Mouse (Mus musculus) intestine, embryonic 15.5 days (tissue): Measurements from ENCODE around the gene Cdk15. TPM values are rescaled to one million over a fixed set of nuclear protein-coding genes. Genes with fewer than 3 reads are reported as not detected.

Source experiments
- ATAC-seq: fragments of 200-750 bp; cut with Nextera tagmentation; 2 replicates; pipeline ENCODE4 v1.8.0; 2017; ENCODE audit warnings: moderate TSS enrichment, moderate library complexity
- H3K27ac ChIP-seq: fragments of 300-500 bp; sonication (generic); 2 replicates; pipeline ENCODE4 v1.5.1; 2015; ENCODE audit warnings: mild to moderate bottlenecking, inconsistent platforms
- H3K27me3 ChIP-seq: fragments of 300-500 bp; sonication (generic); replicated peaks from 2 replicates; pipeline ENCODE4 v1.6.1; 2015; ENCODE audit warnings: inconsistent platforms
- H3K36me3 ChIP-seq: fragments of 300-500 bp; sonication (generic); 2 replicates; pipeline ENCODE4 v1.6.1; 2015; ENCODE audit warnings: inconsistent platforms
- H3K4me1 ChIP-seq: fragments of 300-500 bp; sonication (generic); replicated peaks from 2 replicates; pipeline ENCODE4 v1.6.1; 2015; ENCODE audit warnings: inconsistent platforms
- H3K4me2 ChIP-seq: fragments of 300-500 bp; sonication (generic); replicated peaks from 2 replicates; pipeline ENCODE4 v1.6.1; 2015; ENCODE audit warnings: mild to moderate bottlenecking, inconsistent platforms
- H3K4me3 ChIP-seq: fragments of 300-500 bp; sonication (generic); replicated peaks from 2 replicates; pipeline ENCODE4 v1.5.1; 2015; ENCODE audit warnings: inconsistent platforms
- H3K9ac ChIP-seq: fragments of 300-500 bp; sonication (generic); 2 replicates; pipeline ENCODE4 v1.6.1; 2015; ENCODE audit warnings: inconsistent platforms
- H3K9me3 ChIP-seq: fragments of 300-500 bp; sonication (generic); 2 replicates; pipeline ENCODE4 v1.6.1; 2016; ENCODE audit warnings: inconsistent platforms
- WGBS: fragments of 180-500 bp; shearing (Covaris S2); methylation state at CpG from one replicate; pipeline ENCODE4 v1.1.7; 2015; 5-methylcytosine and 5-hydroxymethylcytosine counted together
- polyA plus RNA-seq: library from polyadenylated mRNA; unstranded; fragments of >200 nt; fragmentation: Nextera tagmentation; extraction: Ambion mirVana; gene quantifications from 2 replicates; pipeline ENCODE4 v1.2.1, GENCODE M21; 2015

The Cdk15 gene
- polyA plus RNA-seq, 1 experiment from 2014 or later: 0.20 TPM

- no peak overlapping the region for H3K27ac ChIP-seq
- 70% methylated on average over 8 of the region's 8 CpGs for WGBS
- ATAC-seq: no peak
- H3K4me3 ChIP-seq: no peak overlapping the region
- no peak overlapping the region for H3K4me2 ChIP-seq
- no peaks in the 10 kb centered on the region for H3K36me3 ChIP-seq
- no peaks in the 10 kb centered on the region for H3K9me3 ChIP-seq
- H3K9ac ChIP-seq: no peak overlapping the region
- H3K4me1 ChIP-seq: no peaks in the 10 kb centered on the region
- no peaks in the 10 kb centered on the region for H3K27me3 ChIP-seq
Measured at GRCm38 (mm10) chr1:59287733-59288132, 31.0 kb downstream of the Cdk15 start.

- Histone ChIP-seq H3K27ac (no peak overlapping the region), H3K4me3 (no peak overlapping the region), H3K9me3 (no peaks in the 10 kb centered on the region), H3K27me3 (no peaks in the 10 kb centered on the region), H3K4me1 (no peaks in the 10 kb centered on the region), H3K4me2 (no peak overlapping the region), H3K9ac (no peak overlapping the region), H3K36me3 (no peaks in the 10 kb centered on the region)
- ATAC-seq: no peak
- WGBS: 41% methylated on average over 2 of the region's 2 CpGs
Measured at GRCm38 (mm10) chr1:59291652-59292051, 34.9 kb downstream of the Cdk15 start.

DNA sequence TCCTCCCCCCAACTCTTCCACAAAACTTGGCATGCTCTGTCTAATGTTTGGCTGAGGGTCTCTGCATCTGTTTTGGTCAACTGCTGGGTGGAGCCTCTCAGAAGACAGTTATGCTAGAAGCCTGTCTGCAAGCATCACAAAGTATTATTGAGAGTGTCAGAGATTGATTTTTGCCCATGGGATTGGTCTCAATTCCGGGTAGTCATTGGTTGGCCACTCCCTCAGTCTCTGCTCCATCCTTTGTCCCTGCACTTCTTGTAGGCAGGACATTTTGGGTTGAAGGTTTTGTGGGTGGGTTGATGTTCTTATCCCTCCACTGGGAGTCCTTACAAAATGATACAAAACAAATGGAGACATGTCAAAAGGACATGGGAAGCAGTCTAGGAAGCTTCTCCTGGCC lies 39.1 kb downstream of the Cdk15 start:
- 67% methylated on average over 1 of the region's 1 CpGs for WGBS
- no peak overlapping the region for H3K9ac ChIP-seq
- no peaks in the 10 kb centered on the region for H3K36me3 ChIP-seq
- H3K27me3 ChIP-seq: no peaks in the 10 kb centered on the region
- no peak overlapping the region for H3K4me2 ChIP-seq
- H3K4me3 ChIP-seq: no peak overlapping the region
- no peaks in the 10 kb centered on the region for H3K4me1 ChIP-seq
- ATAC-seq: no peak
- no peak overlapping the region for H3K27ac ChIP-seq
- H3K9me3 ChIP-seq: no peaks in the 10 kb centered on the region

- Histone ChIP-seq H3K9ac (no peak overlapping the region), H3K9me3 (no peaks in the 10 kb centered on the region), H3K4me2 (no peak overlapping the region), H3K36me3 (no peaks in the 10 kb centered on the region), H3K4me1 (no peaks in the 10 kb centered on the region), H3K27me3 (no peaks in the 10 kb centered on the region), H3K27ac (no peak overlapping the region), H3K4me3 (no peak overlapping the region)
- WGBS: 78% methylated on average over 3 of the region's 3 CpGs
- no peak for ATAC-seq
Measured at GRCm38 (mm10) chr1:59297167-59297566, 40.5 kb downstream of the Cdk15 start.

- H3K4me3 ChIP-seq: no peak overlapping the region
- H3K4me2 ChIP-seq: no peak overlapping the region
- H3K36me3 ChIP-seq: no peaks in the 10 kb centered on the region
- no peak for ATAC-seq
- H3K9me3 ChIP-seq: no peaks in the 10 kb centered on the region
- no peaks in the 10 kb centered on the region for H3K27me3 ChIP-seq
- no peaks in the 10 kb centered on the region for H3K4me1 ChIP-seq
- no peak overlapping the region for H3K27ac ChIP-seq
- 39% methylated on average over 9 of the region's 9 CpGs for WGBS
- H3K9ac ChIP-seq: no peak overlapping the region
Measured at GRCm38 (mm10) chr1:59298491-59299090, 41.9 kb downstream of the Cdk15 start.

- H3K9me3 ChIP-seq: no peaks in the 10 kb centered on the region
- H3K27me3 ChIP-seq: no peaks in the 10 kb centered on the region
Measured at GRCm38 (mm10) chr1:59307310-59307709, 50.6 kb downstream of the Cdk15 start.

DNA sequence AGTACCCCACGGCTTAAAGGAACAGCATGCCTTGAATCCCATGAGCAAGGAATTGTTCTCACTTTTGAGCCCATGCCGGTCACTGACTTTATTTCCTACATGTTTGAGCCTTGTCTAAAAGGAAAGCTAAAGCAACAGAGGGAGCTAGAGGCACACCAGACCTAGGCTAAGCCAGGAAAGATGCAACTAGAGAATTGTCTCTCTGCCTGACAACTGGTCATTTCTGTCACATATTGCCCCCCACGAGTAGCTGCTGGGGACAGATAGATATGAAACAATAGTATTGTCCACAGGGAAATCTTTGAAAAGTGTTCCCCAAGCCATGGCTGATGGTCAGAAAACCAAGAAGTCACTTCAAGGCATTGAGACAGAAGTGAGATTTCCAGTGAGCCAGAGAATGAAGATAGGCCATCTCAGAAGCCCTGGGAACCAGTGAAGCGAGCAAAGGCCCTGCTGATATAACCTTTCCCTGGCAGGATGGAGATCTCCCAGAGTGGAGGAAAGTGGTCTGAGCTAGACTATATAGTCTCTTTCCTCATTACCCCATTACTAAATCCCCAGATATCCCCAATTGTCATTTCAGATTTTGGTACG lies 54.7 kb downstream of the Cdk15 start:
- no peak overlapping the region for H3K4me3 ChIP-seq
- no peaks in the 10 kb centered on the region for H3K9me3 ChIP-seq
- no peak overlapping the region for H3K27ac ChIP-seq
- H3K4me1 ChIP-seq: peaks cover 7% of the 10 kb centered on the region; the same call in 1 of the 2 replicates
- no peaks in the 10 kb centered on the region for H3K27me3 ChIP-seq
- H3K36me3 ChIP-seq: no peaks in the 10 kb centered on the region
- no peak overlapping the region for H3K4me2 ChIP-seq
- no peak for ATAC-seq
- no peak overlapping the region for H3K9ac ChIP-seq
- 68% methylated on average over 5 of the region's 5 CpGs for WGBS

More at GRCm38 (mm10) chr1:59307310-59307709, 50.6 kb downstream of the Cdk15 start:
- Histone ChIP-seq H3K4me1 (no peaks in the 10 kb centered on the region), H3K4me3 (no peak overlapping the region), H3K9ac (no peak overlapping the region), H3K4me2 (no peak overlapping the region), H3K36me3 (no peaks in the 10 kb centered on the region), H3K27ac (no peak overlapping the region)
- no peak for ATAC-seq
- 82% methylated on average over 5 of the region's 5 CpGs for WGBS

GRCm38 (mm10) chr1:59312187-59313153 lies 55.8 kb downstream of the Cdk15 start:
- H3K4me1 ChIP-seq: peaks cover 10% of the 10 kb centered on the region; the same call in 1 of the 2 replicates
- H3K4me3 ChIP-seq: no peak overlapping the region
- H3K36me3 ChIP-seq: no peaks in the 10 kb centered on the region
- no peaks in the 10 kb centered on the region for H3K9me3 ChIP-seq
- no peak for ATAC-seq
- H3K4me2 ChIP-seq: no peak overlapping the region
- whole genome bisulfite sequencing: 69% methylated on average over 10 of the region's 10 CpGs
- no peak overlapping the region for H3K9ac ChIP-seq
- H3K27ac ChIP-seq: no peak overlapping the region
- no peaks in the 10 kb centered on the region for H3K27me3 ChIP-seq

DNA sequence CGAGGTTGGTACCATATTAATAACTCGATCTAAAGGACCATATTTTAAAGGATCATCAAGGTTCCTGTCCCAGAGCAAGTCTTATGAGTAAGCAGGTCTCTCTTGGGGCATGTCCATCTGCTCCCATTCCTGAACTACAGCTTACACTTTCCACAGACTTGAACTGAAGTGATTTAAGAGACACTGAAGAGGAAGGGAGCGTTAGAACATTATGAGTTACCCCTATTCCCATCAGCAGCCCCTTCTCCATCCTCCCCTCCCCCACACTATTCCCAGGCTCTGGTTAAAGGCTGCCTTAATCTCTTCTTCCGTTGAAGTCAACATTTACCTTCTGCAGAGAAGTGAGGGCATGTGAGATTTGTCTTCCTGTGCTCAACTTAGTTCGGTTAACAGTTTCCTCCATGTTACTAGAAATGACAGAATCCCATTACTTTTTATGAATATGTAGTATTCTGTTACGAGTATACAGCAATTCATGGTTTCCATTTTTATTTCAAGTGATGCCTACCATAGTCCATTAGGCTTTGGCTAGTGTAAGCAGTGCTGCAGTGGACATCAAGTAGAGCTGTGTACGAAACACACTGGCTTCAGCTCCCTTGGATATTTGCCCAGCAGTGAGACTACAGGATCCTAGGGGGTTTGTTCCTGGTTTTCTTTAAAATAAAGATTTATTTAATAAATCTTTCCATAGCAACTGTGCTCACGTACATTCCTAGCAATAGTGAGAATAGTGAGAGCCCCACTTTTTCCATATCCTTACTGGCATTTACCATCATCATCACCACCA lies 56.6 kb downstream of the Cdk15 start:
- H3K9me3 ChIP-seq: no peaks in the 10 kb centered on the region
- H3K4me3 ChIP-seq: no peak overlapping the region
- no peaks in the 10 kb centered on the region for H3K36me3 ChIP-seq
- H3K4me2 ChIP-seq: no peak overlapping the region
- no peak for ATAC-seq
- no peak overlapping the region for H3K27ac ChIP-seq
- no peaks in the 10 kb centered on the region for H3K27me3 ChIP-seq
- WGBS: 62% methylated on average over 8 of the region's 8 CpGs
- no peak overlapping the region for H3K9ac ChIP-seq
- peaks cover 10% of the 10 kb centered on the region; the same call in 1 of the 2 replicates for H3K4me1 ChIP-seq

DNA sequence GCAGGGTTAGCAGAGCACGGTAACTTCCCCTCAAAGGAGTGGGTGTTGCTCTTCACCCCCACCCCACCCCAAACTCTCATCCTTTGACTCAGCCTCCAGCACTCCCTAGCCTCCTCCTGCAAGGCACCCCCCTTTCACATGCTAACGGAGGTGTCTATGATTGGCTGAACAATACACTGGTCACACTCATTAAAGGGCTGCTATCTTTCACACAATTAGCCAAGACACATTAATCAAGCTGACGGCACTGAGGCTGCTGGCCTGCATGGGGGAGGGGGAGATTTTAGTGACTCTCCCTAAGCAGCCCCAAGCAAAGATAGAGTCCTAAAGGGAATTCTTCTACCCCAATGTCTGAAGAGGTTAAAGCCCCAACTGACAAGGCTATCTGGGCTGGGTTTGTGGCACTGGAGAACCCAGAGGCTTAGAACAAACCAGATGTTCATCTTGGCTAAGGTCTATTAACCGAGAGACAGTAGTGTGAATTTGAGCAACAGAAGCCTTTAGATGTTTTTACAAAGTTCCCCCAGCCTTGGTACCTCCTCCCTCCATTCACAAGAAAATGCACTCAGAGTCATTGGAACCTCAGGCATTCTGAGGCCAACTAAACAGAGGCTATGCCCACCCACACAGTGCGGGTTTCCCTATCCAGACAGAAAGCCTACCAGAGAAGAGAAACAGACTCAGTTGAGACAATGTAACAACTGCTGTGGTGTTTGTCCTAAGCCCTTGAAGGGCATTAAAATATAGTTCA lies 58.5 kb downstream of the Cdk15 start:
- Histone ChIP-seq H3K27ac (no peak overlapping the region), H3K9ac (no peak overlapping the region), H3K27me3 (no peaks in the 10 kb centered on the region), H3K4me1 (peaks cover 14% of the 10 kb centered on the region; the same call in 1 of the 2 replicates), H3K9me3 (no peaks in the 10 kb centered on the region), H3K4me3 (no peak overlapping the region), H3K36me3 (no peaks in the 10 kb centered on the region), H3K4me2 (no peak overlapping the region)
- WGBS: 25% methylated on average over 5 of the region's 5 CpGs
- ATAC-seq: no peak

- H3K4me2 ChIP-seq: peak overlapping the region; percentile 20; the same call in 1 of the 2 replicates
- H3K27ac ChIP-seq: no peak overlapping the region
- H3K9me3 ChIP-seq: no peaks in the 10 kb centered on the region
- H3K36me3 ChIP-seq: no peaks in the 10 kb centered on the region
- ATAC-seq: no peak
- WGBS: 21% methylated on average over 9 of the region's 9 CpGs
- H3K4me1 ChIP-seq: peaks cover 14% of the 10 kb centered on the region; the same call in 1 of the 2 replicates
- H3K9ac ChIP-seq: no peak overlapping the region
- no peaks in the 10 kb centered on the region for H3K27me3 ChIP-seq
- no peak overlapping the region for H3K4me3 ChIP-seq
Measured at GRCm38 (mm10) chr1:59316031-59316385, 59.3 kb downstream of the Cdk15 start.
